Mouse (Mus musculus) thymus, postnatal 14 days (tissue): ENCODE measurements around the gene Dennd1a.

ENCODE experiments used
- DNase-seq: peaks from one replicate; pipeline ENCODE4 v3.0.0; 2021

Dennd1a gene

GRCm38 (mm10) chr2:37797046-37797445, 490.1 kb downstream of the Dennd1a start:
- DNase-seq, result no peak

GRCm38 (mm10) chr2:37796021-37796420, 491.2 kb downstream of the Dennd1a start:
- DNase-seq, result no peak

GRCm38 (mm10) chr2:37791340-37791739, 495.9 kb downstream of the Dennd1a start:
- no peak for DNase-seq

- no peak for DNase-seq
Measured at GRCm38 (mm10) chr2:37790738-37791137, 496.5 kb downstream of the Dennd1a start.

- no peak for DNase-seq
Measured at GRCm38 (mm10) chr2:37789995-37790394, 497.2 kb downstream of the Dennd1a start.

- no peak for DNase-seq
Measured at GRCm38 (mm10) chr2:37789029-37789428, 498.2 kb downstream of the Dennd1a start.

GRCm38 (mm10) chr2:37788176-37788962, 498.8 kb downstream of the Dennd1a start:
- no peak for DNase-seq

GRCm38 (mm10) chr2:37786461-37786860, 500.7 kb downstream of the Dennd1a start:
- DNase-seq, result peak; percentile 36

GRCm38 (mm10) chr2:37784473-37784872, 502.7 kb downstream of the Dennd1a start:
- DNase-seq, result no peak

GRCm38 (mm10) chr2:37782002-37782401, 505.2 kb downstream of the Dennd1a start:
- no peak for DNase-seq

GRCm38 (mm10) chr2:37781421-37781820, 505.8 kb downstream of the Dennd1a start:
- no peak for DNase-seq

- no peak for DNase-seq
Measured at GRCm38 (mm10) chr2:37780270-37780929, 506.8 kb downstream of the Dennd1a start.

- DNase-seq, result no peak
Measured at GRCm38 (mm10) chr2:37777958-37778720, 509.1 kb downstream of the Dennd1a start.

- no peak for DNase-seq
Measured at GRCm38 (mm10) chr2:37776611-37777411, 510.4 kb downstream of the Dennd1a start.

GRCm38 (mm10) chr2:37776016-37776415, 511.2 kb downstream of the Dennd1a start, which contains the start of gene Crb2:
Crb2 (plus strand) TSS chr2:37776249.
- DNase-seq, result no peak

GRCm38 (mm10) chr2:37774571-37774970, 512.6 kb downstream of the Dennd1a start:
- DNase-seq, result peak; percentile 43

- peak; percentile 92 for DNase-seq
Measured at GRCm38 (mm10) chr2:37771618-37772285, 515.4 kb downstream of the Dennd1a start.

- DNase-seq, result no peak
Measured at GRCm38 (mm10) chr2:37769793-37770192, 517.4 kb downstream of the Dennd1a start.

- no peak for DNase-seq
Measured at GRCm38 (mm10) chr2:37768903-37769302, 518.3 kb downstream of the Dennd1a start.

- no peak for DNase-seq
Measured at GRCm38 (mm10) chr2:37767739-37768138, 519.5 kb downstream of the Dennd1a start.

GRCm38 (mm10) chr2:37767080-37767547, 520.1 kb downstream of the Dennd1a start:
- peak; percentile 62 for DNase-seq
